Mouse (Mus musculus) subcutaneous adipose tissue, adult 2 months (tissue): ENCODE measurements around the gene Nap1l3. TPM values are rescaled to one million over a fixed set of nuclear protein-coding genes. Genes with fewer than 3 reads are reported as not detected.

ENCODE experiments used
- polyA plus RNA-seq: library from polyadenylated mRNA; depleted of rRNA; stranded (reverse); fragments of >200 nt; gene quantifications from 2 replicates; pipeline ENCODE4 v1.2.3, GENCODE M21; 2012; ENCODE audit warnings: low replicate concordance; rRNA removed

Gene Nap1l3
- 0.40 and 0.62 TPM in 2 replicates for polyA plus RNA-seq

DNA sequence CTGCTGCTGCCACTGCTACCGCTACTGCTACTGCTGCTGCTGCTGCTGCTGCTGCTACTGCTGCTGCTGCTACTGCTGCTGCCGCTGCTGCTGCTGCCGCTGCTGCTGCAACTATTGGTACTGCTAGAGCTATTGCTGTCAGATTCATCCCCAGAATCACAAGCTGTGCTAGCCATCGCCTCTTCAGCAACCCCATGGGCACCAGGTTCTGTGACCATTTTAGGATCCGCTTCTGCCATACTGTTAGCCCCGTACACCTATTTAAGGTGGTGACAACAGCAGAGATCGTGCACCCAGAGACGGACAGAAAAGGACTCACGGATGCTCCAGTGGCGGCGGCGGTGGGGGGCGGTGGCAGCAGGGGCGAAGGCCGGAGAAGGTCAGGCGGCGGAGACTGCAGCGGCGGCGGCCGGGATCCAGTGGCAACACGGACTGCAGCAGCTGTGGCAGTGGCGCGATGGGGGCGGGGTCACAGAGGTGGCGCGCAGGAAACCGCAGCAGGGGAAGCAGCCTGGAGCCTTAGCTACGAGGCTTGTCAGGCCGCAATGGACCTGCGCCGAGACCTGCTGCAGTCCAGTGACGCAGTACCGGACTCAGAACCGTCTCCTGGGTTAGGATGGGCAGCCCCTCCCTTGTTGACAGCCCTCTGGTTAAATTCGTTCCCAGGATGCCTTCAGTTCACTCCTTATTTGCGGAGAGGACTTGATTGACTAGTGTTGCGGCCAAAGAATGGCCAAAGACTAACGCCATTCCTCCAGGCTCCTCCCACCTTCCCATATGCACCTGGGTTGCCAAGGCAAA, at the start of gene Nap1l3:
TSS of gene Nap1l3 (minus strand) at position 621 of the 801 bp plus-strand sequence.

